Mouse (Mus musculus) embryonic facial prominence, embryonic 15.5 days (tissue): Measurements from ENCODE around the gene Sytl3. TPM values are rescaled to one million over a fixed set of nuclear protein-coding genes. Genes with fewer than 3 reads are reported as not detected.
A peak's percentile ranks its signal among the peaks of the same experiment; 100 is the strongest.
"Not testable (repeated sequence)": the region's sequence is repeated elsewhere in the genome, so short reads cannot be mapped to it uniquely, and the experiment has no call there.

Source experiments
- ATAC-seq: fragments of 200-750 bp; cut with Nextera tagmentation; 2 replicates; pipeline ENCODE4 v1.8.0; 2017; ENCODE audit warnings: low read depth, moderate TSS enrichment; ENCODE audit not compliant: insufficient number of reproducible peaks, low FRiP score, low TSS enrichment
- H3K27ac ChIP-seq: fragments of 300-500 bp; sonication (generic); replicated peaks from 2 replicates; pipeline ENCODE4 v1.5.1; 2015; ENCODE audit warnings: mild to moderate bottlenecking, inconsistent platforms
- H3K27me3 ChIP-seq: fragments of 300-500 bp; sonication (generic); 2 replicates; pipeline ENCODE4 v1.6.1; 2015; ENCODE audit warnings: inconsistent platforms
- H3K36me3 ChIP-seq: fragments of 300-500 bp; sonication (generic); 2 replicates; pipeline ENCODE4 v1.6.1; 2015; ENCODE audit warnings: mild to moderate bottlenecking, inconsistent platforms
- H3K4me1 ChIP-seq: fragments of 300-500 bp; sonication (generic); 2 replicates; pipeline ENCODE4 v1.6.1; 2015; ENCODE audit warnings: inconsistent platforms
- H3K4me2 ChIP-seq: fragments of 300-500 bp; sonication (generic); replicated peaks from 2 replicates; pipeline ENCODE4 v1.6.1; 2015; ENCODE audit warnings: mild to moderate bottlenecking, inconsistent platforms
- H3K4me3 ChIP-seq: fragments of 300-500 bp; sonication (generic); replicated peaks from 2 replicates; pipeline ENCODE4 v1.5.1; 2015; ENCODE audit warnings: mild to moderate bottlenecking, inconsistent platforms
- H3K9ac ChIP-seq: fragments of 300-500 bp; sonication (generic); 2 replicates; pipeline ENCODE4 v1.6.1; 2015; ENCODE audit warnings: inconsistent platforms
- H3K9me3 ChIP-seq: fragments of 300-500 bp; sonication (generic); replicated peaks from 2 replicates; pipeline ENCODE4 v1.6.1; 2016; ENCODE audit warnings: inconsistent platforms
- WGBS: fragments of 180-500 bp; shearing (Covaris S2); methylation state at CpG from one replicate; pipeline ENCODE4 v1.1.7; 2015; 5-methylcytosine and 5-hydroxymethylcytosine counted together
- polyA plus RNA-seq: library from polyadenylated mRNA; unstranded; fragments of >200 nt; fragmentation: Nextera tagmentation; extraction: Ambion mirVana; gene quantifications from 2 replicates; pipeline ENCODE4 v1.2.1, GENCODE M21; 2015

Gene Sytl3
- 1.2 and 1.3 TPM in 2 replicates for polyA plus RNA-seq

- H3K4me2 ChIP-seq, H3K4me3 ChIP-seq, ATAC-seq, H3K36me3 ChIP-seq, H3K4me1 ChIP-seq, H3K27ac ChIP-seq, H3K9ac ChIP-seq, H3K27me3 ChIP-seq, H3K9me3 ChIP-seq: not testable (repeated sequence)
- WGBS = 70% methylated on average over 4 of the region's 7 CpGs
Observed at GRCm38 (mm10) chr17:6658801-6659200, at the start of gene Sytl3. Gene Sytl3 (plus strand): TSS chr17:6659093.

- not testable (repeated sequence) for H3K9ac ChIP-seq, ATAC-seq, H3K4me1 ChIP-seq, H3K27ac ChIP-seq, H3K4me3 ChIP-seq, H3K27me3 ChIP-seq, H3K4me2 ChIP-seq, H3K9me3 ChIP-seq, H3K36me3 ChIP-seq
- WGBS = 89% methylated on average over 12 of the region's 14 CpGs
Observed at GRCm38 (mm10) chr17:6613524-6613923, 45.4 kb upstream of the Sytl3 start.

GRCm38 (mm10) chr17:6614316-6614715, 44.6 kb upstream of the Sytl3 start:
- not testable (repeated sequence) for H3K4me2 ChIP-seq, H3K4me1 ChIP-seq, H3K9me3 ChIP-seq, H3K4me3 ChIP-seq, ATAC-seq, H3K9ac ChIP-seq, H3K36me3 ChIP-seq, H3K27ac ChIP-seq, H3K27me3 ChIP-seq
- WGBS = 77% methylated on average over 5 of the region's 9 CpGs

- H3K27ac ChIP-seq, H3K9me3 ChIP-seq, H3K4me3 ChIP-seq, H3K9ac ChIP-seq, H3K36me3 ChIP-seq, H3K4me1 ChIP-seq, H3K4me2 ChIP-seq, ATAC-seq, H3K27me3 ChIP-seq: not testable (repeated sequence)
- WGBS = 97% methylated on average over 9 of the region's 9 CpGs
Observed at GRCm38 (mm10) chr17:6616731-6617130, 42.2 kb upstream of the Sytl3 start.

GRCm38 (mm10) chr17:6617689-6618400, 41.0 kb upstream of the Sytl3 start:
- H3K27ac ChIP-seq, H3K4me2 ChIP-seq, H3K4me3 ChIP-seq, ATAC-seq, H3K9me3 ChIP-seq, H3K27me3 ChIP-seq, H3K36me3 ChIP-seq, H3K4me1 ChIP-seq, H3K9ac ChIP-seq: not testable (repeated sequence)
- 48% methylated on average over 8 of the region's 13 CpGs for WGBS

GRCm38 (mm10) chr17:6619271-6619670, 39.6 kb upstream of the Sytl3 start:
- H3K9ac ChIP-seq, H3K4me1 ChIP-seq, H3K36me3 ChIP-seq, H3K9me3 ChIP-seq, H3K4me2 ChIP-seq, ATAC-seq, H3K4me3 ChIP-seq, H3K27me3 ChIP-seq, H3K27ac ChIP-seq: not testable (repeated sequence)
- WGBS = 71% methylated on average over 5 of the region's 5 CpGs

- not testable (repeated sequence) for H3K9me3 ChIP-seq, H3K36me3 ChIP-seq, H3K4me1 ChIP-seq, H3K9ac ChIP-seq, H3K27me3 ChIP-seq, H3K27ac ChIP-seq, ATAC-seq, H3K4me2 ChIP-seq, H3K4me3 ChIP-seq
- WGBS = 64% methylated on average over 6 of the region's 6 CpGs
Observed at GRCm38 (mm10) chr17:6620035-6620434, 38.9 kb upstream of the Sytl3 start.

GRCm38 (mm10) chr17:6620730-6621451, 38.0 kb upstream of the Sytl3 start:
- not testable (repeated sequence) for H3K36me3 ChIP-seq, H3K9me3 ChIP-seq, H3K27ac ChIP-seq, H3K4me3 ChIP-seq, ATAC-seq, H3K4me2 ChIP-seq, H3K9ac ChIP-seq, H3K27me3 ChIP-seq, H3K4me1 ChIP-seq
- 81% methylated on average over 18 of the region's 20 CpGs for WGBS

- WGBS = 88% methylated on average over 11 of the region's 12 CpGs
- not testable (repeated sequence) for H3K4me1 ChIP-seq, H3K27me3 ChIP-seq, H3K4me2 ChIP-seq, H3K9ac ChIP-seq, ATAC-seq, H3K27ac ChIP-seq, H3K9me3 ChIP-seq, H3K36me3 ChIP-seq, H3K4me3 ChIP-seq
Observed at GRCm38 (mm10) chr17:6621976-6622375, 36.9 kb upstream of the Sytl3 start.

GRCm38 (mm10) chr17:6624926-6625558, 33.9 kb upstream of the Sytl3 start:
- not testable (repeated sequence) for H3K27ac ChIP-seq, H3K4me1 ChIP-seq, H3K36me3 ChIP-seq, H3K4me2 ChIP-seq, H3K9ac ChIP-seq, H3K27me3 ChIP-seq, H3K9me3 ChIP-seq, H3K4me3 ChIP-seq
- 58% methylated on average over 1 of the region's 6 CpGs for WGBS
- ATAC-seq = peak; percentile 69; the same call in 1 of the 2 replicates

GRCm38 (mm10) chr17:6630398-6630797, 28.5 kb upstream of the Sytl3 start:
- ATAC-seq, H3K4me2 ChIP-seq, H3K4me3 ChIP-seq, H3K36me3 ChIP-seq, H3K9me3 ChIP-seq, H3K4me1 ChIP-seq, H3K27ac ChIP-seq, H3K9ac ChIP-seq, H3K27me3 ChIP-seq: not testable (repeated sequence)
- WGBS = 80% methylated on average over 4 of the region's 4 CpGs
